Comparison of ENCODE assay signal across 8 mouse cellular contexts in the genomic region with DNA sequence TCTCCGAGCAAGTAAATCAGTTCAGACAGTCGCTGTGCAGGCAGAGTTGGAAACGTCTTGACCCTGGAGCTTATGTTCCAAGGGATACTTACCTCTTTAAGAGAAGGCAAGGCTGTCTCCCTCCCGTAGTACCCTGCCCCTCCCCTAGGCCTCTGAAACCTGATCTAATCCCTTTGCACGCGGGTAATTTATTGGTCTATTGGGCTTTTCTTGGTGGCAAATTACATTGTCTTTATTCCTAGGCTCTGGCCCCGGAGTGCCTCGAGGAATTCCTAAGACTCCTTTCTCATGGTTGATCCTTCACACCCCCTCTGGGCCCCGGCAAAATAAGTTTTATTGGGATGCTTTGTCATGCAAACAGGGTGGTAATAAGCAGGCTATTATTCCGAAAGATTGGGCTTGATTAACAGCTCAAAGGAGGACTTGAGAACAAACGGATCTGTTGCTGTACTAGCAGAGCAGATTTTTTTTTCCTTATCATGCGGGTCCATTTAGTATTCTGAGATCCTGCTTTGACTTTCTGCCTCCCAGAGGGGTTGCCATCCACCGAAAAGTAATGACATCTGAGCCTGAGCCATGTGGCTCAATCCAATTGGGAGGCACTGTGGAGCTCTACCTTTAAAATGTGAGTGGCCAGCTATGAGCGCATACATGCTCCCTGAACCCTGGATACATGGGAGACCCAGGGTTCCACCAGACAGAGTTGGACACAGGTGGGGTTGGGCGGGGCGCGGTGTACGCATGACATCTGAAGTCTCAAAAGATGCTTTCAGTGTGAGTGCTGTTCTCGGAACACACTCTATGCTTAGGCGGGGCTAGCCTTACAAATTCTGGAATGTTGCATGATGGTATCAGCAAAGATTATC. TPM values are rescaled to one million over a fixed set of nuclear protein-coding genes. Genes with fewer than 3 reads are reported as not detected.
DNase-seq lines count a peak whose midpoint lies in the region; ATAC-seq and TF ChIP-seq lines count a peak whose summit lies in the region.

No protein-coding gene starts in this region.

- H3K27ac ChIP-seq in heart, embryonic 13.5 days (replicated peaks): no peak overlapping the region
- 0 out of 2 replicates have a peak overlapping the region, but pooled peaks have one; percentile 2 for H3K27ac ChIP-seq in forebrain, postnatal 0 days (ENCODE audit: low read depth, low read length)

- peak overlapping the region; percentile 62 for H3K9ac ChIP-seq in heart, embryonic 13.5 days
- H3K9ac ChIP-seq in forebrain, postnatal 0 days: peak overlapping the region; percentile 31

- ATAC-seq in heart, embryonic 13.5 days (ENCODE audit: extremely low read depth, insufficient number of reproducible peaks, low FRiP score, low TSS enrichment): no peak
- peak; percentile 51 for ATAC-seq in forebrain, postnatal 0 days

- intact Hi-C loops in heart, postnatal 25 days (cut with DNase I): no loop called here

- H3K4me2 ChIP-seq in heart, embryonic 13.5 days: peak overlapping the region; percentile 65
- peak overlapping the region; percentile 56 for H3K4me2 ChIP-seq in forebrain, postnatal 0 days (ENCODE audit: low read depth)

- peak overlapping the region; percentile 48 for H3K4me3 ChIP-seq in heart, embryonic 13.5 days
- peak overlapping the region; percentile 27 for H3K4me3 ChIP-seq in forebrain, postnatal 0 days (ENCODE audit: low read depth, low read length)

- WGBS in heart, embryonic 13.5 days: 20% methylated on average over 20 of the region's 20 CpGs
- WGBS in forebrain, postnatal 0 days: 8% methylated on average over 20 of the region's 20 CpGs

- no peaks in the 10 kb centered on the region for H3K36me3 ChIP-seq in heart, embryonic 13.5 days
- H3K36me3 ChIP-seq in forebrain, postnatal 0 days (ENCODE audit: insufficient read depth): peaks cover 3% of the 10 kb centered on the region; the same call in 1 of the 2 replicates

- H3K27me3 ChIP-seq in heart, embryonic 13.5 days (replicated peaks): peaks cover 59% of the 10 kb centered on the region
- H3K27me3 ChIP-seq in forebrain, postnatal 0 days (ENCODE audit: insufficient read depth, low read length): no peaks in the 10 kb centered on the region

- H3K9me3 ChIP-seq in heart, embryonic 13.5 days: no peaks in the 10 kb centered on the region
- no peaks in the 10 kb centered on the region for H3K9me3 ChIP-seq in forebrain, postnatal 0 days (ENCODE audit: low read length)

- H3K4me1 ChIP-seq in heart, embryonic 13.5 days: peaks cover 38% of the 10 kb centered on the region
- peaks cover 17% of the 10 kb centered on the region for H3K4me1 ChIP-seq in forebrain, postnatal 0 days (ENCODE audit: insufficient read depth)

- TF ChIP-seq CTCF in forebrain, postnatal 0 days (IDR thresholded peaks at IDR 0.05; ENCODE audit: low read depth): no peak

- DNase-seq in heart, postnatal 25 days (ENCODE audit: low spot score): no peak
- peak; percentile 58 for DNase-seq in Muller cell, postnatal 12 days (ENCODE audit: inconsistent ontology term)
- no peak for DNase-seq in forebrain, postnatal 0 days
- peak; percentile 93 for DNase-seq in mesoderm, embryonic 11.5 days (ENCODE audit: low read depth, low spot score)
- no peak for DNase-seq in thymus, postnatal 10 days (ENCODE audit: low spot score in 2 of 2)
- no peak for DNase-seq in adrenal gland, adult (ENCODE audit: inconsistent age in 2 of 2, low spot score in 1 of 2)
- DNase-seq in layer of hippocampus, adult 9-10 months (ENCODE audit: low spot score): no peak

RNA-seq across cellular contexts. Expression of a gene that starts 25.0 kb away (rescaled TPM):
- 2.8 and 3.8 TPM in 2 replicates for polyA plus RNA-seq in heart, embryonic 13.5 days (2015; fragmentation: Nextera tagmentation; extraction: Ambion mirVana)
- 10 to 100 TPM; 61.2 to 72.2 TPM for total RNA-seq in heart, postnatal 25 days (2021)
- 72.2 and 96.4 TPM in 2 replicates for total RNA-seq in forebrain, postnatal 0 days (2014; rRNA removed)
- 34.1 and 39.9 TPM in 2 replicates for polyA plus RNA-seq in forebrain, postnatal 0 days (2015; fragmentation: Nextera tagmentation; extraction: Ambion mirVana)

Comparison
In these comparisons a context has a peak if more than half of its experiments do, and no peak if none do; other contexts are left out.
1. DNase-seq: peak in Muller cell, postnatal 12 days (single experiment) and mesoderm, embryonic 11.5 days (single experiment); none in heart, postnatal 25 days (single experiment), forebrain, postnatal 0 days (single experiment), thymus, postnatal 10 days (0 of 2), adrenal gland, adult (0 of 2) and layer of hippocampus, adult 9-10 months (single experiment).